Mouse (Mus musculus) right cerebral cortex, postnatal 10 days (tissue): ENCODE measurements at regions not wholly inside any gene's neighbourhood (a gene's known extent, or its start where the extent isn't known, plus 50 kb on each side); places are given as distances from the start of the nearest gene placed in this dataset.

Experiments
- DNase-seq, 2 experiments: peaks; one replicate each; pipeline ENCODE4 v3.0.0; 2021; ENCODE audit warnings: low spot score in 2 of 2

DNA sequence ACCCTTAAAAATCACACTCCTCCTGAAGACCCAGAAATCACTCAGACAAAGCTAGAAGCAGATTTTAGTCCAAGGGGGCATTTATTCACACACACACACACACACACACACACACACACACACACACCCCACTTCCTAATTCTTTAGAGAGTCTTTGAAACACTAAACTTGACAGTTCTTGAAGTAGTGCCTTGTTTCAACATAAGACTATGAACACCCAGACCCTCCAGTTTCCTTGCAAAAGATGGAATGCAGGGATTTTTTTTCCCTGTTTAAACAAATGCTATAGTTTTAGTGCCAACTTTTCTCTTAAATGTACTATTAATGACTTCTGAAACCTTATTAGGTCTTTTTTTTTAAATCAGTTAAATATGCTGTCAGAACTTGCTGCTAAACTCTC, 279.2 kb upstream of the Fat1 start:
- DNase-seq = no peak

DNA sequence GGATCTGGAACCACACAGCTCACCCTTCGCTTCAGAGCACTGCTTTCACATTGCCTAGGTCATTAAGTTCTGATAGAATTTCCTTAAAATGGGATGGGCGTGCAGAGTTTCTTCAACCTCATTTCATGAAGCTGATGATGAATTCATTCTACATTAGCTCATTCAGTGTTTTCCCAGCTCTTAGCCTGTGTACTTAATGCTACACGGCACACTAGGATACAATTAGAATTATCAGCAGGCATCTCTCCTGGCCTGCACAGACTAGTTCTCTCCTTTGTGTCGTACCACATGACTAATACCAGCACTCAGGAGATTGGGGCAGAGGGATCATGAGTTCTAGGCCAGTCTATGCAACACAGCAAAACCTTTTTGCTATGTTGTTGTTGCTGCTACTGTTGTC, 278.8 kb upstream of the Fat1 start:
- no peak for DNase-seq

DNA sequence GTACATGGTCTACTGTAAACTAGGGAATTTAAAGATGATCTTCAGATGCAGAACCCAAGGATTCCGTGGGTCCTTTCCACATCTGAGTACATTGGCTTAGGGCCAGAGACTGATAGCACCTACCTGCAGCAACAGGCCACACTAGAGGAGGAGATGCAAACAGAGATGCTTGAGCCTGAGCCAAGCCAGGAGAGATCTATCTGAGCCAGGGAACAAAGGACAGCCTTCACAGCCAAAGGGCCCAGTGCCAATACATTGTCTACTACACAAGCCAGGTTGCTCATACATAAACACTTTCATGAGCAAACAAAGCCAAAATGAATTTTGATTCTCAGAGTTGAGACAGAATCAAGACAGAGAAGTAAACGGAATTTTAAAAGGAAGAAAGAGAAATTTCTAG, 273.6 kb upstream of the Fat1 start:
- DNase-seq = no peak

DNA sequence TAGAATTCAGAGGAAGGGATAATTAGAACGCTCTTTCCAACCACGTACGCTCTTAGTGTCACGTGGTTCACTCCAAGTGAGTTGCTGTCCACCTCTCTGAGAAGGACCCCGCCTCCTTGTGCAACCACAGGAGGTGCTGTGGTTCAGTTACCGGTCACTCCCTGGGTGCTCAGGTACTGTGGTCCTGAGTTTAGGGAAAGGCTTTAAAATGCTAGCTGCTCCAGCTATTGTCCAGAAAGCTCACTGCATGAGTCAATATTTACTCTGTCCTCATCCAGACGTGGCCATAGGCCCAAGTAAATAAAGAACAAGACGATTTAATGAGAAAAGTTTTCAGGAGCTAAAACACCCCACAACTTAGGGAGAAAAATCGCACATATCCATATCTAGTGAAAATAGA, 248.1 kb upstream of the Fat1 start:
- DNase-seq = no peak

DNA sequence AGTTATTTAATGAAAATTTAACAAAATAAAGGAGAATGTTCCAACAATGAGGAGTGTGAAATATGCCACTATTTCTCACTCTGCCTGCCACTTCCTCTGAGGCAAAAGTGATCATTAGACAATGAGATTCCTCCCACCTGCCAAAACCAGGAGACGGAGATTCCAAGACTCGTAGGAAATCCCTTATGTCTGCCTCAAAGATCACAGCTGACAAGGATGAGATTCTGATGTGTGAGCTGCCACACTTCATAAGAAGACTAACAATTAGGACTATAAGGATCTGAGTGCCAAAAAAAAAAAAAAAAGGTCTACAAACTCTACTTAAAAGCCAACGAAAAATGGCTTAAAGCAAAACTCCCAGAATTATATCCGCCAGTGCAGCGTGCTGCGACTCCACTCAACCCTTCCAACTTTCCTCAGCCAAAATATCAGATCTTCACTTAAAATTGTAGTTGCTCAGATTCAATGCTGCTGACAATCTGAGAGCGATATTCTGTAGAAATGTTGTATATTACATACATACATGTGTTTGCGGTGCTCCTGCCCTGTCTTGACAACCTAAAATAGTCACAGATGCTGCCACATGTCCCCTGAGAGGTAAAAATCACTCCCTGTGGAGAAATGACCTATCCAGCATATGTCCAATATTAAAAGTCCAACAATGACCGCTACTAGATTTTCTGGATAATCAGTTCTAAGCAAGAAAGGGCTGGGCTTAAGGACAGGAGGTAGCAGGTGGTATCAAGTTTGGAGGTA, 245.2 kb upstream of the Fat1 start:
- DNase-seq = no peak

DNA sequence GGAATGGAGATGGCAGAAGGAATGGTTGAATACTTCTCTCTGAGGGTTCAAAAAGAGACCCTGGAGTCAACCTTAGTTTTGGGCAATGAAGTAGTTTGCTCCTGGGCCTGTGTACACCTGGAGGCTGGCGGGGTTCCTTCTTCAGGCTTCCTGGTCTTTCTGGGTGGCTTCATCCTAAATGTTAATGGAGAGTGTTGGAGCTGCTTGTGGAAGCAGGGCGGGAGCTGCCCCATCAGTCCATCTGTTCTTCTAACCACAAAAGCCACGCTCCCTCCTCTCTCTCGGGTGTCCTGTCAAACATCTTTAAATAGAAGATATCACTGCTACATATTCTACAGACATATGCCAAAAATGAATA, 244.7 kb upstream of the Fat1 start:
- DNase-seq = no peak

DNA sequence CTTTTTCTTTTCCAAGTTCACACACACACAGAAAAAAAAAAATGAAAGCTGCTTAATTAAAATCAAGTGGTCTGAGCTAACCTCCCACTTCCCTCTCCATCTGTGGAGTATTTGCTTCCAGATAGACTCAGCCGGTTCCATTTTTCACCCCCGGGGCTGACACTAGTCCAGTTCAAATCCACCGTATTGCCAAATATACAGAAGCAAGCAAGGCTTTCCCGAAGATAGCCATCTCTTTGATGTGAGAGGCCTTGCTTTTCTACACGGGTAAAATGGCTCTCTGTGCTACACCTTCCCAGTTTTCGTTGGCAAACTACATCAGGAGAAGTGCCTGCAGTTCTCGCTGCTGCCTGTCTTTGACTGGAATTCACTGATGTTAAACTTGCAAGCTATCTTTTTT, 244.1 kb upstream of the Fat1 start:
- DNase-seq = no peak

DNA sequence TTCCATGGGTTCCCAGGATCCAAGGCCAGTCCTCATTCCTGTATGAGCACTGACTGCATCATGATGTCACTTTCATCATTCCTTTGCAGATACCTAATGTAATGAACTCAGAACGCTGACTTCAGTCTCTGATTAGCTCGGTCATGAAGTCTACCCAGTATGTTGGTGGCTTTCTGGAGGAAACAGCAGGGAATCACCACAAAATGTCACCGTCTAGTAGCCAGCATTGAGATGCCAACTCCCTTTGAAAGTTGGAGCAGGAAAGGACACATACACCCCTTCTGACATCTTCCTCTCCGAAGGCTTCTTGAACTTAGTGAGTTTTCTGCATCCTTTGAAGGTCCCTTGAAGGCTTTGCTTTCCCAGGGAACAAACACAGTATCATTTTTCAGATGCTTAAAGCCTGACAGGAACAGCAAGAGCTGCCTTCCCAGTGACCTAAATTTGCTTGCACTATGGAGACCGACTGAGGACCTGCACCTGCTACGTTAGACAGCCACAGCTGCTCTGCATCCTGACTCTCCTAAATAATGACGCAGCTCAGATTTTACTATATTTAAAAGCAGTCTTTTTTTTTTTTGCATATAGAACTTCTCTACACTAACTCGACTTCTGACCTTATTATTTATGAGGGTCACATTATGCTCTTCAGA, 243.1 kb upstream of the Fat1 start:
- DNase-seq = no peak

DNA sequence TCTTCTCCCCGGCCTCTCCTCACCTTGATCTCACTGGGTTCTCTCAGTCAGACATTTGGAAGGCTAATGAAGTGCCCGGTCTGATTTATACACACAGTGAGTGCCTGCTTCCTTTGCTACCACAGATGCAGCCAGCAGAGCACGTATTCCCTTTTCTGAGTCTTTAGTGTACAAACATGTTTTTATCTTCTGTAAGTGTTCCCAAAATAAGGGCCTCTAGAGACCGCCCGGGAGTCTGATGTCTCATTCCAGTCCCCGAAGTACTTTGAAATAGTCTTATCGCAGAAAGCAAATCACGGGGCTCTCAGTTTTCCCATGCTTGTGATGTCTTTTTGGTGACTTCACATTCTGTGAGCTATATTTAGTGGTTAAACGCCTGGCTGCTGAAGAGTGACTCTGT, 240.4 kb upstream of the Fat1 start:
- DNase-seq = peak in 1 of 2 experiments; percentile 29

DNA sequence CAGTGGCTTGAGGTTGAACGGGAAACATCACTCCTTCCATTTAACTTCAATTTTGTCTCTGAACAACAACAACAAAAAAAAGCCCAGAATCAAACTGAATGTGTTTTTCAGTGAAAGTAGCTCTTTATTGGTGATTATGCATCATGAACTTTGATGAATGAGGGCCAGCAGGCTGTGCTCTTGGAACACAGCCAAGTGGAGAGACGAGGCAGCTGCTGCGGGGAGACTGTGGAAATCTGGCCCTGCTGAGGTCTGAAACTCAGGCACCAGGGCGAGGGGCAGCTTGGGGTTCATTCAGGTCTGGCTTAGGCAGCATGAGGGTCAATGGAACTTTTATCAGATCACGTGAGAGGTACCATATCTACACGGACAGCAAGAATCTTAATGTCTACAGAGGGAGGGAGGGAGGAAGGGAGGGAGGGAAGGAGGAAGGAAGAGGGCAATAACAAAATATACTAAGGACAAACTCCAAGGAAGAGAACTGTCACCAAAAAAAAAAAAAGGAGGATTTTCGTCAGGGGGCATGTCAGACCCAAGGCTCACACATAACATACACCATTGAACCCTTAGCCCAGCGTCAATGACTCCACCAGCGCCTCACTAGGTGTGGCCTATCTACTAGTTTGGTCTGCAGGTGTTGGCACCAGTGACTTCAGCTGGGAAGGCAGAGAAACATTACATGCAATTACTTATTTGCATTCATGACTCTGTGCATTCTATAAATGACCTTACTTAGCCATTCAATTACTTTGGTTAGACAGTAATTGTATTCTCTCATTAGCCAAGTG, 239.0 kb upstream of the Fat1 start:
- DNase-seq = peak; percentile 37 to 42

DNA sequence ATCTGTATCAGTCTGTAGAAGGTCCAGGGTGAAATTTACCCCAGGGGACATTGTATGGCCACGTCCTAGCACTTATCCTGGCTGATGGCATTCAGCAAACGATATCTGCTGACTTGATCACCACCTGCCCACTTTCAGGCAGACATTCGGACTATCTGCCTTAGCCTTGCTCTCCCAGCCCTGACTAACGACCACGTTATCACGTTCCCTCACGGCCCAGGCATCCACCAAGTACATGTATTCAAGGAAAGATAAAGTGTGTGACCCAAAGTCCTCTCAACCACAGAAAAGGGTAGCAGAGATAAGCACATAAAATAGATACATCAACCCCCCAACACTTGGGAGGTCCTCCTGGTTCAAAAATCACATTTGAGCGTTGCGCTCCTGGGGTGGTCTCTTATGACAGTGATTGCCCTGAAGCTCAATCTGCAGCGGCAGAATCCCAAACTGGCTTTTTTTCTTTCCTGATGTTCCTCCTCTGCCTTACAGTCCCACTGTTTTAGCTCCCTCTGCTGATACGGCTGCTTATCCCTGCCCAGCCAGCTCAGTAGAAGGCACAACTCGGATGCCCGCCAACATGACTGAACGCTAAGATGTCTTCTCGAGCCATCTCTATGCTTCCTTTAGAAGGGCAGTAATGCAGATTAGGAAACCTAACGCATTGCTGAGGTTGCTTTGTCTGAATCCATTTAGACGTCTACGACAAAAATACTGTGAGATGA, 235.7 kb upstream of the Fat1 start:
- no peak for DNase-seq

DNA sequence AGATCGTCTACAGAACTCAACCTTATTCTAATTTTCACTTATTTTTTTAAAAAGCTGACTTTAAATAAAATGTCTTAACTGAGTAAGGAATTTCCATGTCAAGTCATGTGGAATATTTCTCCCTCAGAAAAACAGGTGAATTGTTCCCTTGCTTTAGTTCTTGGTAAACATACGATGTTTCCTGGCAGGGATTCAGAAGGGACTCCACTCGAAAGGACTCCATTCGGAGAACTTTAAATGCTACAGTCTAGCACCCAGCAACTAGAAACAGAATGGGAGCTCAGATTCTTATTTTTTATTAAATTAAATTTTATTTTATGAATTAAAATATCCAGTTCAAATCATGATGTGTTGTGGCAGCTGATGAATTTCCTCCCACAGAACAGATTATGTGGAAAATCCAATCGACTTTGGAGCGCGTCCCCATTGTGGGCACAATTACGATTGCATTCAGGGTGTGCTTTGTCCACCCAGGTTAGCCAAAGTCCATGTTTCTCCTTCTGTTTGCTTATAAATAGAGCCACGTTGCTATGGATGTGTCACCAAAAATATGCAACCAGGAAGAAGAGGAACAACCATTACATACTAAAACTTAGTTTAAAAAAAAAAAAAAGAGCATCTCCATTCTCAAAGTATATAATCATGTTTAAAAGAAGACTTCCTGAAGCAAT, 230.5 kb upstream of the Fat1 start:
- no peak for DNase-seq

DNA sequence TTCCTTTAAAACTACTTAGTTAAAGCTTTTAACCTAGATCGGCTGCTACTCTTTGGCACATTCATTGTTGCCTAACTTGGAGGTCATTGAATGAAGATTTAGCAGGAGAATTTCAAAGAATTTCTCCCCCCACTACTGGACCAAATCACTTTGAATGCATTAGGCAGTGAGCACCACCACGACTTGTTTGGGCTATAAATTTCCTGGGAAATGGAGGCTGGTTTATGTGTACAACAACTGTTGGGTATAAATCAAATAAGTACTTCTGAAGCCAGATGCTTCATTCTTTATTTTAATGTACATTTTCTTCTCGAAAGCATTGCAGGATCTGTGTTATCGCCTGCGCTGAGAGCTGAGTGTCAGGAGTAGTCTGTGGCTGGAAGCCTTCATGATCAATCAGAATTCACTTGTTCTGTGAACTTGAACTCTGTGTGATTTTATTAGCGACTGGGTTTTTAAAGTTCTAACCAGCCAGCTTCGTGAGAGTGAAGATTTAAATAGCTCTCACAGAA, 226.5 kb upstream of the Fat1 start:
- no peak for DNase-seq

DNA sequence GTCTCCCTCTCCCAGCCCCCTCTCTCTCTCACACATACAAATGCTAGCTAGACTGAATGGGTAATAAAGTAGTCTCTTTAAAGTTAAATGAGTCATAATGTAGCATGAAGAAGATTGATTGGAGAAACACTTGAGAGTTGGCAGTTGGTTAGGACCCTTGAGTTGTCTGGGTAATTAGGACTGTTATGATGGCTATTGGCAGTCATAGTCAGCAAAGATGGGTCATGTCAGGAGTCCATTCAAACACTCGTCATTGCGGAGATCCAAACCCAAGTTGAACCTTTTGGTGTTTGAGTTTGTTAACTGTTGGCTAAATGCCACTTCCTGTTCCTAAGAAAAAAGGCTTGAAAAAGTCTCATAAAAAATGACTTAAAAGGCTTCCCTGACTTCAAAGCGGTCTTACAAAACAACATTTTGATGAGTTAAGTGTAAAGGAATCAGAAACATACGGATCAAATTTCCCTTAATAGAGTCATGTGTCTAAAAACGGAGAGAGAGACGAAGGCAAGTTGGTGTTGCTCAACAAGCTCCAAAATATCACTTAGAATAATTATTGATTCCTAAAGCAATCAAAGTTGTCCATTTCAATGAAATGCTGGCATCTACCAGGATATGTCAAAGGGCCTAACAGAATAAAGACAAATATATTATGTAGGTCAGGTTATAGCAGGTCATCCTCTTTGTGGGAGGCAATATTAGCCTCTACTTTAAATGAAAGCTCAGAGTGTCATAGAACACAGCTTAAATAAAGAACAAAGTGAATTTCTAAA, 225.9 kb upstream of the Fat1 start:
- DNase-seq = no peak

DNA sequence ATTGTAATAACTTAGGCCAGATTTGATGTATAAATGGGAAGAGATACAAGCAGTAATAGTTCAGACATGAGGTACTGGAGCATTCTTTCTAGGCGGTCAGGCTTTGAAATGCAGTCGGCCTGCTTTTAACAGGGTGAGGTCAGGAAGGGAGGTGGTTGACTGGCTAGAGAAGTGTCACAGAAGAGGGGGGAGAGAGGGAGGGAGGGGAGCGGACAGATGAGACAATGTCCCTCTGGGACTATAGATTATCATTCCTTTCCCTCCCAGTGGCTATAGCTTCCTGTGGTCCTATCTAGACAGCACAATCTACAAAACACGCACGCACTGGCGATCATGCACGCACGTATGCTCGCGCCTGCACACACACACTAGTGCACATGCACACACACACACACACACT, 200.7 kb upstream of the Fat1 start:
- no peak for DNase-seq

DNA sequence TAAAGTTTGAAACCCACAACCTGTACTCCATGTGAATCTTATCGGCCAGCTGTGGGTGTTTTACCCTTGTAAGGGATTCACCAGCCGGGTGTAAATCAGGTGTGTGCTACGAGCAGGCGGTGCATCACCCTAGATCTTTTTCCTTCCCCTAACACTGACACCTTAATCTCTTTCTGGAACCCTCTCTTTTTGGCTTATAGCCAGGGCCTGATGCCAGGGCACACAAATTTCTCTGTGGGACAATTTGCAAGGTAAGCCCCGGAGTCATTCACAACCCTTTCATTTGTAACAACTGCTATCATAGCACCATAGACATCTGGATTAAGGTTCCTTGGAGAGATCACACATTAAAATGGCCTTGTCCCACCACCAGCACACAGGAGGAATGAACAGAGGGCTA, 199.4 kb upstream of the Fat1 start:
- no peak for DNase-seq

DNA sequence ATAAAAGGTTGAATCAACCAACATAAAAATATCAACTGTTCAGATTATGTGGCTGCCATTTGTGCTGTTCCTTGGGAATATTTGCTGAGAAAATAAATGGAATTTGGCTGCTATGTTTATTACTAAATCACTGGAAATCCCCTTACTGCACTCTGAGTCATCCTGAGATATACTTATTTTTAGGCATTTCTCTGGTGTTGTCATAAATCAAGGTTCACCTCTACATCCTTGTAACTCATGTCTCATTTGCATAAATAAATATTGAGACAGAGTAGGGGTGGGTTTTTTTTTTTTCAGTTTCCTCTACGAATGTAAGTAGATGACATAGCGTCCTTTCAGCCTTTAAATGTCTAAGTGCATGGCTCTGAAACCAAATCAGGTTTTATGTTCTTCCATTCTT, 191.9 kb upstream of the Fat1 start:
- no peak for DNase-seq

DNA sequence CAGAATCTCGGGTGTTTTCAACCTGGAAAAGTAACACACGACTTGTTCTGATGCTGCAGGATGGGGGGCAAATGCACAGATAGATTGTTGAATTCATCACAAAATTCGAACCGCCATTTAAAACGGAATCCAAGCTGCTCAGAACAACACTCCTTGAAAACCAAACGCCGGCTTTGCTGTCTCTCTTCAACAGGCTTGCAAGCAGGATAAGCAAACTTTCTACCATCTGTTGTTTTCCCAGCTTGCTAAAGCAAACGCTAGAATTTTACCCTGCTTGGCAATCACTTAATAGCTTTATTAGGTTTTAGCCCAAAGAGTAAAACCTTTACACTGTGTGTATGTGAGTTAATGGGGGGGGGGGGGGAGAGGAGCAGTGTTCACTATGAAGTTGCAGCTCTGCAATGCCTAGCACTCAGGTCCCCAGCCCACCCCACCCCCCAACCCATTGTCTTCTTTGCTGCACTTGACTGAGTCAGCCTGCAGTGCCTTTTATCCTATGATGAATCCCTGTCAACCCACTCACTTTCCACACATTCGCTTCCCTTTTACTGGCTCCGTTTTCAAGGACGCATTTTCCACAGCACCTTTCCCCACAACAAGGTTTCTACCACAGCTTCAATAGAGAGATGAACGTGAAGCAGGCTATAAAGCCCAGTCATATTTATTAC, 190.1 kb upstream of the Fat1 start:
- DNase-seq = peak; percentile 24 to 35

DNA sequence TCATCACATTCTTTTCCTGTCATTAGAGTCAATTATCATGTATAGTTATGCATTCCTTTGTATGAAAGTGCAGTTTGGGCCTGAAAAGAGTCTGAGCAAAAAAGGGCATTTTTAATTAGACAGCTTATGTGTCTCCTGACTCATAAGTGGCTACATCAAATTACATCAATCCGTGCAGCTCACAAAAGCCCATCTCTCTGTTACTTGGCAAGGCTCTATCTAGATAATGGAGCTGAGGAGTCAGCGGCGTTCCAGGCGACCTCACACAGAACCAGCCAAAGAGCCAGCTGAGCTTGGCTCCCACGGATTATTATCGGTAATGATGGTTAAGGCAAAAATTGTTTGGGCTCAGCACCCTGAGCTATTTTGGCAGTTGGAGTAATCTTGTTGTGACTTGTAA, 176.5 kb upstream of the Fat1 start:
- DNase-seq = no peak

DNA sequence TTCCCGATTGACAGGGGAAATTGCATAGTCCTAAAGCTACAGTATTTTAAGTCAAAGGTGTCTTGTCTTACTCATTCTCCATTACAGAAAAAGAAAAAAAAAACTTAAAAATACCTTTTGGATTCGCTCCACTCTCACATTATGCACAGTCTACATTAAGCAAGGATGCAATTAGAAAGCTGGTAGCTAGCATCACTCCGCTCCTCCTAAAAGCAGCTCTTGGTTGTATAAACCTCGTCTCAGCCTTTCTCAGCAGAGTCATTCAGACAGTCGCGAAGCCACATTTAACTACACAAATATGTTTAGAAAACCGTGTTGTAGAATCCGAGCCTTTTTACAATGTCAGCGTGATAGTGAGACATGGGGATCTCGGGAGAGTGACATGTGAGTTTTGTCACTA, 172.5 kb upstream of the Fat1 start:
- peak; percentile 24 to 31 for DNase-seq
